Mouse (Mus musculus): ENCODE data around the gene Obscn.

- TF ChIP-seq EP300 (IDR thresholded peaks at IDR 0.05) (no peak), CTCF (IDR thresholded peaks at IDR 0.05) (no peak)
Observed at GRCm38 (mm10) chr11:59058025-59058424, 78.2 kb downstream of the Obscn start.
